Mouse (Mus musculus) liver, embryonic 16.5 days (tissue): ENCODE results near the gene Map1lc3a. TPM values are rescaled to one million over a fixed set of nuclear protein-coding genes. Genes with fewer than 3 reads are reported as not detected.

ENCODE experiments used
- ATAC-seq: fragments of 200-750 bp; cut with Nextera tagmentation; 2 replicates; pipeline ENCODE4 v1.8.0; 2017; ENCODE audit warnings: low read depth, mild to moderate bottlenecking, moderate number of reproducible peaks, moderate library complexity
- H3K27ac ChIP-seq: fragments of 300-500 bp; sonication (generic); 2 replicates; pipeline ENCODE4 v1.5.1; 2014; ENCODE audit warnings: mild to moderate bottlenecking, low read length
- H3K27me3 ChIP-seq: fragments of 300-500 bp; sonication (generic); 2 replicates; pipeline ENCODE4 v1.6.1; 2014; ENCODE audit warnings: low read depth, low read length, mixed read lengths; ENCODE audit not compliant: control insufficient read depth, insufficient read depth
- H3K36me3 ChIP-seq: fragments of 300-500 bp; sonication (generic); 2 replicates; pipeline ENCODE4 v1.6.1; 2014; ENCODE audit warnings: mild to moderate bottlenecking; ENCODE audit not compliant: control insufficient read depth, insufficient read depth
- H3K4me1 ChIP-seq: fragments of 300-500 bp; sonication (generic); 2 replicates; pipeline ENCODE4 v1.6.1; 2014; ENCODE audit warnings: low read depth, low read length, mixed read lengths; ENCODE audit not compliant: control insufficient read depth
- H3K4me2 ChIP-seq: fragments of 300-500 bp; sonication (generic); 2 replicates; pipeline ENCODE4 v1.6.1; 2014; ENCODE audit warnings: low read depth, low read length, mixed read lengths
- H3K4me3 ChIP-seq: fragments of 300-500 bp; sonication (generic); 2 replicates; pipeline ENCODE4 v1.5.1; 2014; ENCODE audit warnings: low read depth, mild to moderate bottlenecking, low read length
- H3K9ac ChIP-seq: fragments of 300-500 bp; sonication (generic); 2 replicates; pipeline ENCODE4 v1.6.1; 2014; ENCODE audit warnings: low read depth, low read length
- H3K9me3 ChIP-seq: fragments of 300-500 bp; sonication (generic); replicated peaks from 2 replicates; pipeline ENCODE4 v1.6.1; 2016; ENCODE audit warnings: low read length; ENCODE audit not compliant: control insufficient read depth
- WGBS: fragments of 180-500 bp; shearing (Covaris S2); extraction: QIAGEN DNeasy Blood & Tissue Kit; methylation state at CpG from one replicate; pipeline ENCODE4 v1.1.7; 2014; ENCODE audit not compliant: insufficient replicate concordance; 5-methylcytosine and 5-hydroxymethylcytosine counted together
- polyA plus RNA-seq: library from polyadenylated mRNA; unstranded; fragments of >200 nt; fragmentation: Nextera tagmentation; extraction: Ambion mirVana; gene quantifications from 2 replicates; pipeline ENCODE4 v1.2.1, GENCODE M21; 2015

Gene Map1lc3a
- polyA plus RNA-seq, 1 experiment from 2014 or later, result 25.9 TPM

- Histone ChIP-seq H3K27me3 (no peaks in the 10 kb centered on the region), H3K27ac (no peak overlapping the region), H3K4me3 (no peak overlapping the region), H3K9me3 (no peaks in the 10 kb centered on the region), H3K9ac (no peak overlapping the region), H3K4me2 (no peak overlapping the region), H3K4me1 (no peaks in the 10 kb centered on the region), H3K36me3 (peaks cover 20% of the 10 kb centered on the region)
- 66% methylated on average over 5 of the region's 5 CpGs for WGBS
- ATAC-seq, result no peak
Measured at GRCm38 (mm10) chr2:155249588-155249987, 26.5 kb upstream of the Map1lc3a start.

GRCm38 (mm10) chr2:155265526-155265925 is 10.6 kb upstream of the Map1lc3a start:
- 57% methylated on average over 6 of the region's 6 CpGs for WGBS
- H3K4me3 ChIP-seq, result no peak overlapping the region
- no peak overlapping the region for H3K27ac ChIP-seq
- no peaks in the 10 kb centered on the region for H3K9me3 ChIP-seq
- no peak for ATAC-seq
- H3K36me3 ChIP-seq, result no peaks in the 10 kb centered on the region
- no peak overlapping the region for H3K4me2 ChIP-seq
- H3K27me3 ChIP-seq, result no peaks in the 10 kb centered on the region
- H3K9ac ChIP-seq, result no peak overlapping the region
- no peaks in the 10 kb centered on the region for H3K4me1 ChIP-seq

GRCm38 (mm10) chr2:155266896-155267295 is 9.2 kb upstream of the Map1lc3a start:
- peak; percentile 54; the same call in 1 of the 2 replicates for ATAC-seq
- Histone ChIP-seq H3K4me2 (no peak overlapping the region), H3K27me3 (no peaks in the 10 kb centered on the region), H3K4me3 (no peak overlapping the region), H3K36me3 (no peaks in the 10 kb centered on the region), H3K9ac (no peak overlapping the region), H3K4me1 (no peaks in the 10 kb centered on the region), H3K9me3 (no peaks in the 10 kb centered on the region), H3K27ac (no peak overlapping the region)
- WGBS, result 61% methylated on average over 5 of the region's 5 CpGs

DNA sequence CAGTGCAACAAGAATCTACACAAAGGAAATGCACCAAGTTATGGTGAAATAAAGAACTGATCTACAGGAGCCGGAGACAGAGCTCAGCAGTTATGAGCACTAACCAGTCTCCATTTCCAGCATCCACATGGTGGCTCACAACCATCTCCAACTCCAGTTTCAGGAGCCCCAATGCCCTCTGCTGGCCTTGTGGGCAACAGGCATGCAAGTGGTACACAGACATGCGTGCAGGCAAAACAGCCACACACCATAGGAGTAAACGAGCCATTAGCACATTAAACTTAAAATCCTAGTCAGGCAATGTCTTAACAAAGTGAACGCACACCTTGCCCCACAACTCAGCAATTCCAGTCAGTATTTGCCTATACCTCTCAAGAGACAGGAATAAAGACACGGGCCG is 4.1 kb upstream of the Map1lc3a start:
- 73% methylated on average over 6 of the region's 6 CpGs for WGBS
- Histone ChIP-seq H3K9me3 (no peaks in the 10 kb centered on the region), H3K36me3 (no peaks in the 10 kb centered on the region), H3K27ac (no peak overlapping the region), H3K9ac (no peak overlapping the region), H3K27me3 (no peaks in the 10 kb centered on the region), H3K4me2 (no peak overlapping the region), H3K4me1 (peaks cover 5% of the 10 kb centered on the region), H3K4me3 (no peak overlapping the region)
- ATAC-seq, result no peak

GRCm38 (mm10) chr2:155272396-155273170 is 3.5 kb upstream of the Map1lc3a start:
- no peak for ATAC-seq
- Histone ChIP-seq H3K4me3 (no peak overlapping the region), H3K4me1 (peaks cover 10% of the 10 kb centered on the region), H3K9ac (no peak overlapping the region), H3K27me3 (no peaks in the 10 kb centered on the region), H3K27ac (no peak overlapping the region), H3K4me2 (no peak overlapping the region), H3K9me3 (no peaks in the 10 kb centered on the region), H3K36me3 (no peaks in the 10 kb centered on the region)
- WGBS, result 65% methylated on average over 10 of the region's 10 CpGs

DNA sequence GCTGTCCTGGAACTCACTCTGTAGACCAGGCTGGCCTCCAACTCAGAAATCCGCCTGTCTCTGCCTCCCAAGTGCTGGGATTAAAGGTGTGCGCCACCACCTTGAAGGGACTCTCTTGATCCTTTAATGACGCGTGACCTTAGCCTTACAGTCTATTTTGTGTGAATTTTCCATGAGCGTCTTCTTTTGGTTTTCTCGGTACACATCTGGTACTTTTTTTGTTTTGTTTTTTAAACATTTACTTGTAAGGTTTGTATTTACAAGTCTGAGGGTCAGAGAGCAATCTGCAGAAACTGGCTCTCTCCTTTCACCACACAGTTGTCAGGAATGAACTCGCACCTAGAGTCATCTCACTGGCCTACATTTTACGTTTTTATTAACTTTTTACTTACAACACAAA is 2.5 kb upstream of the Map1lc3a start:
- Histone ChIP-seq H3K36me3 (no peaks in the 10 kb centered on the region), H3K4me1 (peaks cover 10% of the 10 kb centered on the region), H3K9me3 (no peaks in the 10 kb centered on the region), H3K9ac (no peak overlapping the region), H3K4me3 (no peak overlapping the region), H3K4me2 (no peak overlapping the region), H3K27me3 (no peaks in the 10 kb centered on the region), H3K27ac (no peak overlapping the region)
- WGBS, result 71% methylated on average over 8 of the region's 8 CpGs
- ATAC-seq, result no peak

- peak overlapping the region; percentile 83 for H3K9ac ChIP-seq
- H3K27me3 ChIP-seq, result no peaks in the 10 kb centered on the region
- peaks cover 10% of the 10 kb centered on the region for H3K4me1 ChIP-seq
- under 1% methylated on average over 41 of the region's 49 CpGs for WGBS
- ATAC-seq, result peak; percentile 88
- H3K4me3 ChIP-seq, result peak overlapping the region; percentile 88
- H3K9me3 ChIP-seq, result no peaks in the 10 kb centered on the region
- peak overlapping the region; percentile 95 for H3K4me2 ChIP-seq
- H3K36me3 ChIP-seq, result no peaks in the 10 kb centered on the region
- peak overlapping the region; percentile 57 for H3K27ac ChIP-seq
Measured at GRCm38 (mm10) chr2:155276621-155277175, 601 bp downstream of the Map1lc3a start.

- Histone ChIP-seq H3K36me3 (no peaks in the 10 kb centered on the region), H3K27me3 (no peaks in the 10 kb centered on the region), H3K9ac (no peak overlapping the region), H3K9me3 (no peaks in the 10 kb centered on the region), H3K27ac (no peak overlapping the region), H3K4me3 (no peak overlapping the region), H3K4me1 (peaks cover 10% of the 10 kb centered on the region), H3K4me2 (no peak overlapping the region)
- WGBS, result 80% methylated on average over 2 of the region's 2 CpGs
- ATAC-seq, result no peak
Measured at GRCm38 (mm10) chr2:155277721-155278120, 1.6 kb downstream of the Map1lc3a start.

- Histone ChIP-seq H3K4me1 (peaks cover 10% of the 10 kb centered on the region), H3K9ac (no peak overlapping the region), H3K4me3 (no peak overlapping the region), H3K9me3 (no peaks in the 10 kb centered on the region), H3K27ac (no peak overlapping the region), H3K36me3 (no peaks in the 10 kb centered on the region), H3K4me2 (no peak overlapping the region), H3K27me3 (no peaks in the 10 kb centered on the region)
- 86% methylated on average over 7 of the region's 7 CpGs for WGBS
- no peak for ATAC-seq
Measured at GRCm38 (mm10) chr2:155278361-155278760, 2.3 kb downstream of the Map1lc3a start.
